Mouse (Mus musculus): ENCODE results near the gene Wfikkn1. TPM values are rescaled to one million over a fixed set of nuclear protein-coding genes. Genes with fewer than 3 reads are reported as not detected.

The Wfikkn1 gene
- total and polyA plus RNA-seq, 2 experiments from 2014 or later: 0.29 to 1.5 TPM

DNA sequence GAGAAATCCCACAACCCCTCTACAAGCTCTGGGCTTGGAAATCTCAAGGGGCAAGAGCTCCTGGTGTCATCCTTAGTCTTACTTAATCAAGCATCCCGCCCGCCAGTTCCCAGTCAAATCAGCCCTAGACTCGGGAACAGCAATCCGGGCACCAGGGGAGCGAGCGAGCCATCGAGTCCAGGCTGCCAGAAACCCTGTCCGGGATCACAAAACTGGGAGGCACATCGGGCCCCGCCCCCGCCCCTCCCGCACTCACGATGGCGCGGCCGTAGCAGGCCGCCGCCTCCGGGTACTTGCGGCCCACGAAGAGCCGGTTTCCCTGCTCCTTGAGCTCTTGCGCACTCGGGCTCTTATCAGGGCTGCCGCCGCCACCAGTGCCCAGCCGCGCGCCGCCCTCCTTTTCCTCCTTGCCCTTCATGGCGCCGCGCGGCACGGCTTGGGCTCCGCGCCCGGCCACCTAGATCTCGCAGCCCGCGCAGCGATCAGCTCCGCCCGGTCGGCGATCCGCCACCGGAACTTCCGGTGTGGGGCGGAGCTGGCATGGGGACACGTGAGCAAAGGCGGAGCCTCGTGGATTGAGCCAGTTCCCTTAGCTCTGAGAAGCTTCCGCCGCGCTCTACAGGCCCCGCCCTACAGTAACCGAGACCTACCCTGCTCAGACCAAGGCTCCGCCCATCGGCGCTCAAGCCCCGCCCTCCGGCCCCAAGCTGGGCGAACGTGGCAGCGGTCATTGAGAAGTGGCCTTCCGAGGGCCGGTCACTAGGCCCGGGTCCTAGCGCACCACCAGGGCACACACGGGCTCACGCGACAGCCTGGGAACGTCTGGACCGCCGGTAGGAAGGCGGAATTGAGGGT, 48.0 kb downstream of the Wfikkn1 start:
- Histone ChIP-seq H3K9me3 (ENCODE audit: low read length) (no peaks in the 10 kb centered on the region), H3K9ac (peak overlapping the region; percentile 76), H3K27ac (ENCODE audit: low read depth, low read length) (peak overlapping the region; percentile 93), H3K27me3 (ENCODE audit: insufficient read depth, low read length) (no peaks in the 10 kb centered on the region), H3K4me3 (ENCODE audit: low read depth, low read length) (peak overlapping the region; percentile 59), H3K36me3 (ENCODE audit: insufficient read depth) (peaks cover 19% of the 10 kb centered on the region), H3K4me1 (ENCODE audit: insufficient read depth) (peaks cover 45% of the 10 kb centered on the region), H3K4me2 (ENCODE audit: low read depth) (peak overlapping the region; percentile 89)
- no peak; the same call in 1 of the 2 replicates for TF ChIP-seq CTCF (IDR thresholded peaks at IDR 0.05; ENCODE audit: low read depth)
- WGBS: under 1% methylated on average over 70 of the region's 77 CpGs
- DNase-seq (peak; percentile 98), ATAC-seq (peak; percentile 89)

DNA sequence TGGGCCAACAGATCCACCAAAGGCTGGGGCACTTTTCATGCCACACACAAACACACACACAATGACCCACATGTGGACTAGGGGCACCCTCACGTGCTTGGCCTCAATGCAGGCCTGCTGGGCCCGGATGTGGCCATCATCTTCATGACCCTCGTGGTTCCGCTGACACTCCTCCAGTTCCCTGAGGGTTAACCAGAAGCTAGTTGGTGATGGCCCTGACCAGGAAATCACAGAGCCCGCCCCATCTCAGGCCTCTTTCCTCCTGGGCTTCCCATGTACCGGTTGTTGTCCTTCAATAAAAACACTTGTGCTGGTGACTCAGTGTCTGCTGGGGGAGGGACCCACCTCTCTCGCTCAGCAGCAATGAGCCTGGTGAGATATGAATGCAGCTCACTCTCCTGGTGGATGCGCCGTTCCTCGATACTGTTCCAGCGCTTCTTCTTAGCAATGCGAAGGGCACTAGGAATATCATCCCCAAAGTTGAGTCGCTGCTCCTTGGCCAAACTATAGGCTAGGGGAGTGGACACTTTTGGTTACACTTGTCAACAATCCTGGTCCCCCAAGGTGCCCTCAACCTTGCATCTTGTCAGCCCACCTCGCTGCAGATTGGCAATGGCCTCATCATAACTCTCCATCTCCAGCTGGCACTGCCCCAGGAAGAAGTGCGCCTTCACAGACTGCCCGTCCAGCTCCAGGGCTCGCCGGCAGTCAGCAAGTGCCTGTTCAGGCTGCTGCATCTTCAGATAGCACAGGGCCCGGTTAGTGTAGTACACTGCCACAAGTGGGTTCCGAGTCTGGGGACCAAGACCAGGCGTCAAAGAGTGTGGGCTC, 49.0 kb downstream of the Wfikkn1 start:
- Histone ChIP-seq H3K9ac (peak overlapping the region; percentile 76), H3K9me3 (ENCODE audit: low read length) (no peaks in the 10 kb centered on the region), H3K27ac (ENCODE audit: low read depth, low read length) (peak overlapping the region; percentile 93; the same call in 1 of the 2 replicates), H3K36me3 (ENCODE audit: insufficient read depth) (peaks cover 29% of the 10 kb centered on the region), H3K27me3 (ENCODE audit: insufficient read depth, low read length) (no peaks in the 10 kb centered on the region), H3K4me3 (ENCODE audit: low read depth, low read length) (peak overlapping the region; percentile 59), H3K4me1 (ENCODE audit: insufficient read depth) (peaks cover 38% of the 10 kb centered on the region), H3K4me2 (ENCODE audit: low read depth) (peak overlapping the region; percentile 89)
- no peak for DNase-seq
- no peak for TF ChIP-seq CTCF (IDR thresholded peaks at IDR 0.05; ENCODE audit: low read depth)
- 61% methylated on average over 21 of the region's 21 CpGs for WGBS
- no peak for ATAC-seq

DNA sequence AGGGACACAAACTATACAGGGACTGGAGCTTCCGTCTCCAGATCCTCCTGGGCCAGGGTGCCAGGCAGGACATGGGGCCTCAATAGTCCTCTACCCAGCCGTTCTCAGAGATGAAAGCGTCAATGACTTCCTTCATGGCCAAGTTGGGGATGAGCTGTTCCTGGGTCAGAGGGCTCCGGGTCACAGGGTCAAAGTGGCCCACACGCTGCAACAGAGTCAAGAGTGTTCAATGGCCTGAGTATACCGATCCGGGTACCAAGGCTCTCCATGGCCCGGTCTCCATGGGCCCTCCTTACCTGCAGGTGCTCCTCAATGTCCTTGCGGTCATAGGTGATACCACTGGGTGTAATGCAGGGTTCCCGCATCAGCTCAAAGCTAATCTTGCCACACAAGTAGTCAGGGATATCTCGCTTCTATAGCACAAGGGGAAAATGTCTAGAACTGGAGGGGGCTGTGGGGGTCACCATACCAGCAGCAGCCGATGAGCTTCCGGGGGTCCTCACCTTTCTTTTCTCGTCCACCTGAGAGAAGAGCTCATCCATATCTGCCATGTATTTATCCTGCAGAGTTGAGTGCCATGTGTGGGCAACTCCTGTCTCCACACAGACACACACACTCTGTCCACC, 49.7 kb downstream of the Wfikkn1 start:
- H3K4me2 ChIP-seq (ENCODE audit: low read depth): peak overlapping the region; percentile 89; the same call in 1 of the 2 replicates
- 86% methylated on average over 14 of the region's 14 CpGs for WGBS
- H3K4me1 ChIP-seq (ENCODE audit: insufficient read depth): peaks cover 31% of the 10 kb centered on the region
- H3K36me3 ChIP-seq (ENCODE audit: insufficient read depth): peaks cover 36% of the 10 kb centered on the region
- H3K27ac ChIP-seq (ENCODE audit: low read depth, low read length): no peak overlapping the region
- no peak overlapping the region for H3K9ac ChIP-seq
- no peak for ATAC-seq
- no peak overlapping the region for H3K4me3 ChIP-seq (ENCODE audit: low read depth, low read length)
- TF ChIP-seq CTCF (IDR thresholded peaks at IDR 0.05; ENCODE audit: low read depth): no peak
- no peak for DNase-seq
- H3K9me3 ChIP-seq (ENCODE audit: low read length): no peaks in the 10 kb centered on the region
- H3K27me3 ChIP-seq (ENCODE audit: insufficient read depth, low read length): no peaks in the 10 kb centered on the region

DNA sequence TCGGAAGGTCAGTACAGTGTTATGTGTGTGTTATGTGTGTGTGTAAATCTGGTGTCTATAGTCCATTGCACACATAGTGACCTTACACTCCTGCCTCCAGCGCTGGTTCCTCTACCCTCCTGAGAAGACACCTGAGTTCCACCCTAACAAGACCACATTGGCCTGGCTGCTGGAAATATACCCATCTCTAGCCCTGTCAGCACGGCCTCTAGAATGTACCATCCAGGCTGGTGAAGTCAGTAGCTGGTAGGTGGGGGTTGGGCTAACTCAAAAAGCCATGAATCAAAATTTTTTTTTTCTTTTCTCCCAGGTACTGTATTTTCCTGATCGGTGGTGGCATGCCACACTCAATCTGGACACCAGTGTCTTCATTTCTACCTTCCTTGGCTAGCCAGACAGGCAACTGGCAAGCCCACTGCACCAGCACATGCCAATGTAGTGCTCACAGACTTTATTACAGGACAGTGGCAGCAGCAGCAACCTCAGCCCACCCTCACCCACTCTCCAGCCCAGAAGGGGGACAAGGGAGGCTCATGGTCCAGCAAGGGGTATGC, 50.4 kb downstream of the Wfikkn1 start:
- ATAC-seq: no peak
- H3K4me2 ChIP-seq (ENCODE audit: low read depth): peak overlapping the region; percentile 58
- H3K9ac ChIP-seq: no peak overlapping the region
- no peak for TF ChIP-seq CTCF (IDR thresholded peaks at IDR 0.05; ENCODE audit: low read depth)
- H3K9me3 ChIP-seq (ENCODE audit: low read length): no peaks in the 10 kb centered on the region
- no peak overlapping the region for H3K27ac ChIP-seq (ENCODE audit: low read depth, low read length)
- WGBS: 87% methylated on average over 4 of the region's 4 CpGs
- H3K4me1 ChIP-seq (ENCODE audit: insufficient read depth): peaks cover 26% of the 10 kb centered on the region
- DNase-seq: no peak
- peak overlapping the region; percentile 52; the same call in 1 of the 2 replicates for H3K4me3 ChIP-seq (ENCODE audit: low read depth, low read length)
- no peaks in the 10 kb centered on the region for H3K27me3 ChIP-seq (ENCODE audit: insufficient read depth, low read length)
- peaks cover 37% of the 10 kb centered on the region for H3K36me3 ChIP-seq (ENCODE audit: insufficient read depth)

DNA sequence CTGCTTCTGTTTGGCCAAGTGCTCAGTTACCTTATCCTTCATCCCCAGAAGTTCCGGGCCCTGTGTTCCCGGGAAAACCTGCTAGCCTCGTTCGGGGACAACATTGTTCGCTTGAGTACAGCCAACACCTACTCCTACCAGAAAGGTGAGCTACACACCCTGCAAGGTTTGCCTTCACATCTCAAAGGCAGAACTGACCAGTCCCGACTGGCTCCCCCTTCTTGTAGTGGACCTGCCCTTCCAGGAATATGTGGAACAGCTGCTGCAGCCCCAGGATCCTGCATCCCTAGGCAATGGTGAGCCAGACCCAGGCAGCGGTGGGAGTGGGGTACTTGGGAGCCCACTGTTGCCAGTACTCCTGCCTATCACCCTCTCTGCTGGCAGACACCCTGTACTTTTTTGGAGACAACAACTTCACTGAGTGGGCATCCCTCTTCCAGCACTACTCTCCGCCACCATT, 51.1 kb downstream of the Wfikkn1 start:
- Histone ChIP-seq H3K9me3 (ENCODE audit: low read length) (no peaks in the 10 kb centered on the region), H3K4me3 (ENCODE audit: low read depth, low read length) (peak overlapping the region; percentile 52), H3K36me3 (ENCODE audit: insufficient read depth) (peaks cover 37% of the 10 kb centered on the region), H3K27me3 (ENCODE audit: insufficient read depth, low read length) (no peaks in the 10 kb centered on the region), H3K4me2 (ENCODE audit: low read depth) (peak overlapping the region; percentile 58), H3K27ac (ENCODE audit: low read depth, low read length) (peak overlapping the region; percentile 95), H3K4me1 (ENCODE audit: insufficient read depth) (peaks cover 30% of the 10 kb centered on the region), H3K9ac (peak overlapping the region; percentile 80)
- no peak for TF ChIP-seq CTCF (IDR thresholded peaks at IDR 0.05; ENCODE audit: low read depth)
- no peak for ATAC-seq
- WGBS: 44% methylated on average over 8 of the region's 8 CpGs
- DNase-seq: no peak

All from forebrain, postnatal 0 days (tissue).